Mouse (Mus musculus): ENCODE measurements around the gene Lin7c. TPM values are rescaled to one million over a fixed set of nuclear protein-coding genes. Genes with fewer than 3 reads are reported as not detected.

Gene Lin7c
- polyA plus RNA-seq, 1 experiment, result 13.2 TPM

DNA sequence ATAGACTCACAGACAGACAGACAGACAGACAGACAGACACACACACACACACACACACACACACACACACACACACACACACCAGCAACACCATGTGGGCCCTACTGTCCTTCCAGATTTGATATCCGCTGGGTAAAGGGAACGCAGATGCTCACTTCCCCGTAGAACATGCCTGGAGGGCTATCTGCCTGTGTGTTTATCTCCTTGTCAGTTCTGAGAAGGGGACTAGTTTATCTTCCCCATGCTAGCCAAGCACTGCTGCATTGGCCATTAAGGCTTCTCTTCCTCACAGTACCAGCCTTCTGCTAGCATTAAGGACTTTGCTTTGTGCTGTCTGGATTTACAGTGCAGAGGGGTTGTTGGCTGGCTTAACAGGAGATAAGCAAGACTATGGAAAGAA lies 38.6 kb downstream of the Lin7c start:
- no peak for DNase-seq
- TF ChIP-seq CTCF (conservative IDR thresholded peaks at IDR 0.05; ENCODE audit: insufficient read depth, insufficient read length, low read depth, low read length) (no peak), POLR2A (IDR thresholded peaks at IDR 0.05; ENCODE audit: low read depth, low read length) (no peak)
- Histone ChIP-seq H3K36me3 (ENCODE audit: control insufficient read depth, insufficient read depth, low read length) (no peaks in the 10 kb centered on the region; the same call in 1 of the 2 replicates), H3K4me3 (ENCODE audit: insufficient read depth, low read depth, low read length) (no peak overlapping the region), H3K27me3 (replicated peaks; ENCODE audit: control insufficient read depth, insufficient read depth, low read length) (no peaks in the 10 kb centered on the region), H3K4me1 (ENCODE audit: control insufficient read depth, insufficient read depth, low read length) (peaks cover 37% of the 10 kb centered on the region), H3K27ac (ENCODE audit: insufficient read depth, low read depth, low read length) (no peak overlapping the region)
- 85% methylated on average over 3 of the region's 3 CpGs for WGBS

GRCm38 (mm10) chr2:109930366-109930765 lies 39.7 kb downstream of the Lin7c start:
- WGBS, result 92% methylated on average over 5 of the region's 5 CpGs
- TF ChIP-seq CTCF (conservative IDR thresholded peaks at IDR 0.05; ENCODE audit: insufficient read depth, insufficient read length, low read depth, low read length) (no peak), POLR2A (IDR thresholded peaks at IDR 0.05; ENCODE audit: low read depth, low read length) (no peak)
- Histone ChIP-seq H3K27me3 (replicated peaks; ENCODE audit: control insufficient read depth, insufficient read depth, low read length) (no peaks in the 10 kb centered on the region), H3K4me1 (ENCODE audit: control insufficient read depth, insufficient read depth, low read length) (peaks cover 45% of the 10 kb centered on the region), H3K27ac (ENCODE audit: insufficient read depth, low read depth, low read length) (no peak overlapping the region), H3K4me3 (ENCODE audit: insufficient read depth, low read depth, low read length) (no peak overlapping the region), H3K36me3 (ENCODE audit: control insufficient read depth, insufficient read depth, low read length) (no peaks in the 10 kb centered on the region; the same call in 1 of the 2 replicates)
- no peak for DNase-seq

- no peaks in the 10 kb centered on the region; the same call in 1 of the 2 replicates for H3K36me3 ChIP-seq (ENCODE audit: control insufficient read depth, insufficient read depth, low read length)
- H3K4me1 ChIP-seq (ENCODE audit: control insufficient read depth, insufficient read depth, low read length), result peaks cover 45% of the 10 kb centered on the region
- no peak overlapping the region for H3K27ac ChIP-seq (ENCODE audit: insufficient read depth, low read depth, low read length)
- no peak overlapping the region for H3K4me3 ChIP-seq (ENCODE audit: insufficient read depth, low read depth, low read length)
- WGBS, result 79% methylated on average over 4 of the region's 4 CpGs
- no peaks in the 10 kb centered on the region for H3K27me3 ChIP-seq (replicated peaks; ENCODE audit: control insufficient read depth, insufficient read depth, low read length)
- DNase-seq, result no peak
- TF ChIP-seq CTCF (conservative IDR thresholded peaks at IDR 0.05; ENCODE audit: insufficient read depth, insufficient read length, low read depth, low read length) (peak; percentile 38; the same call in 1 of the 2 replicates), POLR2A (IDR thresholded peaks at IDR 0.05; ENCODE audit: low read depth, low read length) (no peak)
Observed at GRCm38 (mm10) chr2:109930771-109931170, 40.1 kb downstream of the Lin7c start.

- no peaks in the 10 kb centered on the region for H3K27me3 ChIP-seq (replicated peaks; ENCODE audit: control insufficient read depth, insufficient read depth, low read length)
- no peaks in the 10 kb centered on the region for H3K36me3 ChIP-seq (ENCODE audit: control insufficient read depth, insufficient read depth, low read length)
- H3K4me1 ChIP-seq (ENCODE audit: control insufficient read depth, insufficient read depth, low read length), result peaks cover 48% of the 10 kb centered on the region
- TF ChIP-seq CTCF (conservative IDR thresholded peaks at IDR 0.05; ENCODE audit: insufficient read depth, insufficient read length, low read depth, low read length) (no peak), POLR2A (IDR thresholded peaks at IDR 0.05; ENCODE audit: low read depth, low read length) (no peak)
- WGBS, result 5% methylated on average over 13 of the region's 13 CpGs
- no peak overlapping the region for H3K4me3 ChIP-seq (ENCODE audit: insufficient read depth, low read depth, low read length)
- peak; percentile 72 for DNase-seq
- peak overlapping the region; percentile 83 for H3K27ac ChIP-seq (ENCODE audit: insufficient read depth, low read depth, low read length)
Observed at GRCm38 (mm10) chr2:109931978-109932780, 41.5 kb downstream of the Lin7c start.

DNA sequence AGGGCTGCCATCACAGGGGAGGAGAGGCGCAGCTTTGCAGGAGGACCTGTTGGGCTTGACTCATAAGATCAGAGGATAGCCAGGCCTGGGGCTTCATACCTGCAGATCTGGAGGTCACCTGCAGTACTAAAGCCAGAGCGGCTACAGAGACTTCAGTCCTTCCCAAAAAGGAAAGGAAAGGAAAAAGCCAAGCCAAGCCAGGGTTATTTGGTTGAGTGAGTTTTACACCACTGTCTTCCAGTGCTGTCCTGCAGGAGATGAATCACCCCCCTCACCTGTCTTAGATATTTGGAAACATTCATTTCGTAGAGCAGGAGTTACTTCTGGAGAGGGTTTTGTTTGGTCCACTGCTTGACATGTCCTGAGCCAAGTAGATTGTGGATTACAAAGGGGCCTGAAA lies 42.5 kb downstream of the Lin7c start:
- peak; percentile 52 for DNase-seq
- TF ChIP-seq POLR2A (IDR thresholded peaks at IDR 0.05; ENCODE audit: low read depth, low read length) (no peak), CTCF (conservative IDR thresholded peaks at IDR 0.05; ENCODE audit: insufficient read depth, insufficient read length, low read depth, low read length) (no peak)
- no peak overlapping the region for H3K4me3 ChIP-seq (ENCODE audit: insufficient read depth, low read depth, low read length)
- WGBS, result 52% methylated on average over 3 of the region's 3 CpGs
- H3K27ac ChIP-seq (ENCODE audit: insufficient read depth, low read depth, low read length), result peak overlapping the region; percentile 83
- H3K4me1 ChIP-seq (ENCODE audit: control insufficient read depth, insufficient read depth, low read length), result peaks cover 48% of the 10 kb centered on the region
- no peaks in the 10 kb centered on the region for H3K27me3 ChIP-seq (replicated peaks; ENCODE audit: control insufficient read depth, insufficient read depth, low read length)
- H3K36me3 ChIP-seq (ENCODE audit: control insufficient read depth, insufficient read depth, low read length), result no peaks in the 10 kb centered on the region

GRCm38 (mm10) chr2:109934086-109934485 lies 43.4 kb downstream of the Lin7c start:
- no peak for DNase-seq
- no peak overlapping the region for H3K4me3 ChIP-seq (ENCODE audit: insufficient read depth, low read depth, low read length)
- no peaks in the 10 kb centered on the region for H3K27me3 ChIP-seq (replicated peaks; ENCODE audit: control insufficient read depth, insufficient read depth, low read length)
- 33% methylated on average over 4 of the region's 4 CpGs for WGBS
- H3K27ac ChIP-seq (ENCODE audit: insufficient read depth, low read depth, low read length), result no peak overlapping the region
- TF ChIP-seq CTCF (conservative IDR thresholded peaks at IDR 0.05; ENCODE audit: insufficient read depth, insufficient read length, low read depth, low read length) (no peak), POLR2A (IDR thresholded peaks at IDR 0.05; ENCODE audit: low read depth, low read length) (no peak)
- no peaks in the 10 kb centered on the region for H3K36me3 ChIP-seq (ENCODE audit: control insufficient read depth, insufficient read depth, low read length)
- H3K4me1 ChIP-seq (ENCODE audit: control insufficient read depth, insufficient read depth, low read length), result peaks cover 44% of the 10 kb centered on the region

DNA sequence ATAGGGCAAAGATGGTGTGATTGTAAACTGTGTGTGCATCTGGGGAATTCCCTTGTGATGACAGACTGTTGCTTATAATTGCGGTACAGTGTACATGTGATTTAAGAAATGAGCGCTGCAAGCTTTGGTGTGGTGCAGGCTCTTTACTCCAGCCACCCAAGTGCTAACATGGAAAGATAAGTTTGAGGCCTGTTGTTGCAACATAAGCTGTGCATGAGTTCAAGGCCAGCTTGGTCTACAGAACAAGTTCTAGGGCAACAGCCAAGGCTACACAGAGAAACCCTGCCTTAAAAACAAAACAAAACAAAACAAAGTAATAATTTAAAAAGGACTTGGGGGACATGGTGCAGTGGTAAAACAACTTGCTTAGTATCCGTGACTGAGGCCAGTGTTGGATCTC lies 44.5 kb downstream of the Lin7c start:
- DNase-seq, result no peak
- no peaks in the 10 kb centered on the region for H3K36me3 ChIP-seq (ENCODE audit: control insufficient read depth, insufficient read depth, low read length)
- H3K4me1 ChIP-seq (ENCODE audit: control insufficient read depth, insufficient read depth, low read length), result peaks cover 40% of the 10 kb centered on the region
- H3K27ac ChIP-seq (ENCODE audit: insufficient read depth, low read depth, low read length), result no peak overlapping the region
- no peak overlapping the region for H3K4me3 ChIP-seq (ENCODE audit: insufficient read depth, low read depth, low read length)
- TF ChIP-seq CTCF (conservative IDR thresholded peaks at IDR 0.05; ENCODE audit: insufficient read depth, insufficient read length, low read depth, low read length) (no peak), POLR2A (IDR thresholded peaks at IDR 0.05; ENCODE audit: low read depth, low read length) (no peak)
- WGBS, result 84% methylated on average over 3 of the region's 3 CpGs
- H3K27me3 ChIP-seq (replicated peaks; ENCODE audit: control insufficient read depth, insufficient read depth, low read length), result no peaks in the 10 kb centered on the region

Measured in kidney, adult 2 months (tissue).